Mouse (Mus musculus) midbrain, embryonic 14.5 days (tissue): ENCODE results near the gene Ilvbl. TPM values are rescaled to one million over a fixed set of nuclear protein-coding genes. Genes with fewer than 3 reads are reported as not detected.
"Not testable (repeated sequence)": the region's sequence is repeated elsewhere in the genome, so short reads cannot be mapped to it uniquely, and the experiment has no call there.

Experiments
- ATAC-seq: fragments of 200-750 bp; cut with Nextera tagmentation; 2 replicates; pipeline ENCODE4 v1.8.0; 2017; ENCODE audit warnings: moderate number of reproducible peaks, moderate library complexity; ENCODE audit not compliant: low FRiP score, low TSS enrichment
- DNase-seq: peaks from one replicate; pipeline ENCODE4 v3.0.0-alpha.2; 2015
- H3K27ac ChIP-seq: fragments of 300-500 bp; sonication (generic); replicated peaks from 2 replicates; pipeline ENCODE4 v1.5.1; 2014; ENCODE audit warnings: mild to moderate bottlenecking, low read depth, low read length, moderate library complexity
- H3K27me3 ChIP-seq: fragments of 300-500 bp; sonication (generic); 2 replicates; pipeline ENCODE4 v1.6.1; 2014; ENCODE audit warnings: low read length, control low read depth, mixed read lengths; ENCODE audit not compliant: control insufficient read depth, insufficient read depth
- H3K36me3 ChIP-seq: fragments of 300-500 bp; sonication (generic); 2 replicates; pipeline ENCODE4 v1.6.1; 2014; ENCODE audit warnings: low read length, control low read depth; ENCODE audit not compliant: control insufficient read depth, insufficient read depth
- H3K4me1 ChIP-seq: fragments of 300-500 bp; sonication (generic); 2 replicates; pipeline ENCODE4 v1.6.1; 2014; ENCODE audit warnings: mild to moderate bottlenecking, antibody characterized with exemption, low read length, control low read depth; ENCODE audit not compliant: control insufficient read depth, insufficient read depth
- H3K4me2 ChIP-seq: fragments of 300-500 bp; sonication (generic); 2 replicates; pipeline ENCODE4 v1.6.1; 2014; ENCODE audit warnings: mild to moderate bottlenecking, low read length, moderate library complexity
- H3K4me3 ChIP-seq: fragments of 300-500 bp; sonication (generic); replicated peaks from 2 replicates; pipeline ENCODE4 v1.5.1; 2014; ENCODE audit warnings: low read depth, low read length
- H3K9ac ChIP-seq: fragments of 300-500 bp; sonication (generic); replicated peaks from 2 replicates; pipeline ENCODE4 v1.6.1; 2014; ENCODE audit warnings: mild to moderate bottlenecking, low read length, moderate library complexity
- H3K9me3 ChIP-seq: fragments of 300-500 bp; sonication (generic); 2 replicates; pipeline ENCODE4 v1.6.1; 2016; ENCODE audit warnings: low read length, control low read depth, mixed read lengths; ENCODE audit not compliant: control insufficient read depth
- WGBS: fragments of 180-500 bp; shearing (Covaris S2); extraction: QIAGEN DNeasy Blood & Tissue Kit; methylation state at CpG from one replicate; pipeline ENCODE4 v1.1.7; 2014; 5-methylcytosine and 5-hydroxymethylcytosine counted together
- polyA plus RNA-seq: library from polyadenylated mRNA; unstranded; fragments of >200 nt; fragmentation: Nextera tagmentation; extraction: Ambion mirVana; gene quantifications from 2 replicates; pipeline ENCODE4 v1.2.1, GENCODE M21; 2014

The Ilvbl gene
- polyA plus RNA-seq, 1 experiment from 2014 or later: 46.4 TPM

DNA sequence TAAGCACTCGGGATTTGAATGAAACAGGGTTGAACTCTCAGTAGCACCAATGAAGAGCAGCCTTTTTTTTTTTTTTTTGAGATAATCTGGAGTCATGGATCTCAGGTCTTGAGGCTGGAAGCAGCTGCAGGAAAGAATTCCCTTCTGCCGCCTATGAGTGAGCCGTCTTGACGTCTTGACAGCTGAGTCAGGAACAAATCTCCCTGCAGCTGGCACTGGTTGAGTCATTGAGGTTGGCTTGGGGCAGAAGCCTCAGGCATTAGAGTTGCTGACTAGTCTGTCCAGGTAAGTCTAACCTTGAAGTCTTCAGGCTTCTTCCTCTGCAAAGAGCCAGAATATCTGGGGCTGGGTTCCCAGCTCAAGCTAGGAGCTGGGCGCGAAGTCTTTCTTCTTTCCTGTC is 20.0 kb downstream of the Ilvbl start:
- ATAC-seq (no peak), DNase-seq (no peak)
- no peaks in the 10 kb centered on the region for H3K27me3 ChIP-seq
- H3K9ac ChIP-seq: no peak overlapping the region
- H3K9me3 ChIP-seq: no peaks in the 10 kb centered on the region
- H3K4me1 ChIP-seq: 0 out of 2 replicates have a peak, but pooled peaks cover 5% of the 10 kb centered on the region
- 0 out of 2 replicates have a peak, but pooled peaks cover 4% of the 10 kb centered on the region for H3K36me3 ChIP-seq
- H3K27ac ChIP-seq: no peak overlapping the region
- no peak overlapping the region for H3K4me3 ChIP-seq
- WGBS: 72% methylated on average over 6 of the region's 6 CpGs
- no peak overlapping the region for H3K4me2 ChIP-seq

GRCm38 (mm10) chr10:78594566-78594965 is 20.4 kb downstream of the Ilvbl start:
- H3K4me1 ChIP-seq: 0 out of 2 replicates have a peak, but pooled peaks cover 5% of the 10 kb centered on the region
- no peaks in the 10 kb centered on the region for H3K9me3 ChIP-seq
- no peak for DNase-seq
- no peak overlapping the region for H3K4me2 ChIP-seq
- no peaks in the 10 kb centered on the region for H3K27me3 ChIP-seq
- H3K27ac ChIP-seq: no peak overlapping the region
- no peak overlapping the region for H3K4me3 ChIP-seq
- ATAC-seq: no peak
- 0 out of 2 replicates have a peak, but pooled peaks cover under 1% of the 10 kb centered on the region for H3K36me3 ChIP-seq
- no peak overlapping the region for H3K9ac ChIP-seq

GRCm38 (mm10) chr10:78599865-78600264 is 25.7 kb downstream of the Ilvbl start:
- Histone ChIP-seq H3K27ac (no peak overlapping the region), H3K4me1 (no peaks in the 10 kb centered on the region), H3K4me3 (no peak overlapping the region), H3K9ac (no peak overlapping the region), H3K4me2 (no peak overlapping the region), H3K36me3 (no peaks in the 10 kb centered on the region), H3K9me3 (no peaks in the 10 kb centered on the region), H3K27me3 (no peaks in the 10 kb centered on the region)
- DNase-seq: no peak
- ATAC-seq: no peak
- 86% methylated on average over 5 of the region's 5 CpGs for WGBS

DNA sequence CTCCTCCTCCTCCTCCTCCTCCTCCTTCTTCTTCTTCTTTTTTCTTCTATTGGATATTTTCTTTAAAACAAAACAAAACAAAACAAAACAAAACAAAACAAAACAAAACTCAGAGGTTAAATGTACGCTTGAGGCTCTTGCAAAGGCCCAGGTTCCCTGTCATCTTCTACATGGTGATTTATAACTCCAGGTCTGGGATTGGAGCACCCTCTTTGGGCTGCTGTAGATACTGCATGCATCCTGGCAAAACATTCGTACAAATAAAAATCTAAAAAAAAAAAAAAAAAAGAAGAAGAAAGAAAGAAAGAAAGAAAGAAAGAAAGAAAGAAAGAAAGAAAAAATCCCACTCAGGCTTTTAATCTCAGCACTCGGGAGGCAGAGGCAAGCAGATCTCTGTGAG is 30.9 kb downstream of the Ilvbl start:
- DNase-seq (peak; percentile 59), ATAC-seq (no peak)
- Histone ChIP-seq H3K4me3 (no peak overlapping the region), H3K36me3 (no peaks in the 10 kb centered on the region), H3K4me2 (no peak overlapping the region), H3K27me3 (no peaks in the 10 kb centered on the region), H3K4me1 (no peaks in the 10 kb centered on the region), H3K9me3 (no peaks in the 10 kb centered on the region), H3K27ac (no peak overlapping the region), H3K9ac (no peak overlapping the region)
- 46% methylated on average over 3 of the region's 3 CpGs for WGBS

GRCm38 (mm10) chr10:78607602-78608001 is 33.5 kb downstream of the Ilvbl start:
- DNase-seq (no peak), ATAC-seq (no peak)
- no peaks in the 10 kb centered on the region for H3K9me3 ChIP-seq
- 68% methylated on average over 3 of the region's 3 CpGs for WGBS
- H3K4me1 ChIP-seq: no peaks in the 10 kb centered on the region
- H3K36me3 ChIP-seq: no peaks in the 10 kb centered on the region
- H3K4me2 ChIP-seq: no peak overlapping the region
- no peak overlapping the region for H3K4me3 ChIP-seq
- H3K27ac ChIP-seq: no peak overlapping the region
- H3K9ac ChIP-seq: no peak overlapping the region
- no peaks in the 10 kb centered on the region for H3K27me3 ChIP-seq

GRCm38 (mm10) chr10:78617974-78618373 is 43.8 kb downstream of the Ilvbl start, which contains the start of gene Olfr1357:
Gene Olfr1357, minus strand, starts transcription at chr10:78618074.
- Histone ChIP-seq H3K4me3 (no peak within 1 kb of the TSS), H3K4me2 (no peak within 1 kb of the TSS), H3K4me1 (no peaks in the 10 kb centered on the region), H3K9me3 (no peaks in the 10 kb centered on the region), H3K9ac (no peak within 1 kb of the TSS), H3K27me3 (no peaks in the 10 kb centered on the region), H3K27ac (no peak within 1 kb of the TSS), H3K36me3 (no peaks in the 10 kb centered on the region)
- WGBS: 79% methylated on average over 1 of the region's 1 CpGs
- ATAC-seq: no peak
- no peak for DNase-seq

- H3K9ac ChIP-seq, H3K4me2 ChIP-seq, H3K36me3 ChIP-seq, DNase-seq, H3K27ac ChIP-seq, H3K9me3 ChIP-seq, H3K4me3 ChIP-seq, H3K4me1 ChIP-seq, ATAC-seq, H3K27me3 ChIP-seq: not testable (repeated sequence)
- WGBS: 84% methylated on average over 3 of the region's 3 CpGs
Observed at GRCm38 (mm10) chr10:78623143-78623542, 49.0 kb downstream of the Ilvbl start.

DNA sequence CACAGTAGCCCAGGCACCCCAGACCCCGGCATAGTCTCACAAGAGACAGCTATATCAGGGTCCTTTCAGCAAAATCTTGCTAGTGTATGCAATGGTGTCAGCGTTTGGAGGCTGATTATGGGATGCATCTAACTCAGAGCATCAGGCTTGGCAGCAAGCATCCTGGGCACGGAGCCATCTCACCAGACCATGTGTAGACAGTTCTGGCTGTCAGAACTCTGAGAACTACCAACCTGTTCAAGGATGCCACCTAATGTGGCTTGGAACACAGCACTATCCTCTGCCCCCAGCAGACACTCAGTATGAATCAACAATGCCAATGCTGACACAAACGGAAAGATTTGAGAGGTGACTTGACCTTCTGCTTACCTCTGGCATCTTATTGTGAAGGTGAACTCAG is 56.0 kb downstream of the Ilvbl start:
- ATAC-seq (no peak), DNase-seq (no peak)
- WGBS: 87% methylated on average over 4 of the region's 4 CpGs
- no peak overlapping the region for H3K4me3 ChIP-seq
- H3K27me3 ChIP-seq: no peaks in the 10 kb centered on the region
- H3K4me1 ChIP-seq: no peaks in the 10 kb centered on the region
- H3K4me2 ChIP-seq: no peak overlapping the region
- no peak overlapping the region for H3K9ac ChIP-seq
- no peak overlapping the region for H3K27ac ChIP-seq
- no peaks in the 10 kb centered on the region for H3K36me3 ChIP-seq
- no peaks in the 10 kb centered on the region for H3K9me3 ChIP-seq

DNA sequence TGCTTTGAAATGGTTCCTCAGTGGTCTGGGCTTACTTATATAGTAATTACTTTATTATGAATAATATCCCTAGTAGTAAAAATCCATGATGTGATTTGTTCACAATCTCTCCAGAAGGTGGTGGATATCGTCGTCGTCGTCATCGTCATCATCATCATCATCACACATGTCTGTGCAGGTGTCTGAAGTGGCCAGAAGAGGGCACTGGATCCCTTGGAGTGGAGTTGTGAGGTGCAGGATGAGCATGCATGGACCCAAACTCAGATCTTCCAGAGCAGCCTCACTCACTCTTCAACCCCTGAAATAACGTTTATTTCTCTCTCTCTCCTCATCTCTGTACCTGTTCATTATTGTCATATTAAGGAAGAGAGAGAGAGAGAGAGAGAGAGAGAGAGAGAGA is 58.2 kb downstream of the Ilvbl start:
- Histone ChIP-seq H3K4me1 (no peaks in the 10 kb centered on the region), H3K9ac (0 out of 2 replicates have a peak overlapping the region, but pooled peaks have one; percentile 20), H3K4me2 (peak overlapping the region; percentile 32), H3K9me3 (no peaks in the 10 kb centered on the region), H3K4me3 (0 out of 2 replicates have a peak overlapping the region, but pooled peaks have one; percentile 12), H3K27ac (no peak overlapping the region), H3K36me3 (no peaks in the 10 kb centered on the region), H3K27me3 (no peaks in the 10 kb centered on the region)
- WGBS: 16% methylated on average over 6 of the region's 6 CpGs
- peak; percentile 79 for DNase-seq
- peak; percentile 58; the same call in 1 of the 2 replicates for ATAC-seq
